Mouse (Mus musculus) kidney, postnatal 0 days (tissue): Measurements from ENCODE around the gene Lemd1. TPM values are rescaled to one million over a fixed set of nuclear protein-coding genes. Genes with fewer than 3 reads are reported as not detected.

ENCODE experiments used
- ATAC-seq: fragments of 200-750 bp; cut with Nextera tagmentation; replicated peaks from 2 replicates; pipeline ENCODE4 v1.8.0; 2017; ENCODE audit warnings: low read depth, moderate number of reproducible peaks, moderate TSS enrichment, moderate library complexity; ENCODE audit not compliant: low FRiP score
- DNase-seq: peaks from one replicate; pipeline ENCODE4 v3.0.0-alpha.2; 2016; ENCODE audit warnings: low spot score
- H3K27ac ChIP-seq: fragments of 300-500 bp; sonication (generic); 2 replicates; pipeline ENCODE4 v1.5.1; 2014; ENCODE audit warnings: mild to moderate bottlenecking
- H3K27me3 ChIP-seq: fragments of 300-500 bp; sonication (generic); 2 replicates; pipeline ENCODE4 v1.6.1; 2014; ENCODE audit warnings: low read length, mixed read lengths; ENCODE audit not compliant: insufficient read depth
- H3K36me3 ChIP-seq: fragments of 300-500 bp; sonication (generic); 2 replicates; pipeline ENCODE4 v1.6.1; 2014; ENCODE audit warnings: low read length, mixed read lengths; ENCODE audit not compliant: insufficient read depth
- H3K4me1 ChIP-seq: fragments of 300-500 bp; sonication (generic); replicated peaks from 2 replicates; pipeline ENCODE4 v1.6.1; 2014; ENCODE audit warnings: antibody characterized with exemption, low read length, mixed read lengths; ENCODE audit not compliant: insufficient read depth
- H3K4me2 ChIP-seq: fragments of 300-500 bp; sonication (generic); 2 replicates; pipeline ENCODE4 v1.6.1; 2014; ENCODE audit warnings: mild to moderate bottlenecking, low read length, moderate library complexity, mixed read lengths
- H3K4me3 ChIP-seq: fragments of 300-500 bp; sonication (generic); replicated peaks from 2 replicates; pipeline ENCODE4 v1.5.1; 2014; ENCODE audit warnings: low read depth, low read length
- H3K9ac ChIP-seq: fragments of 300-500 bp; sonication (generic); 2 replicates; pipeline ENCODE4 v1.6.1; 2014; ENCODE audit warnings: low read depth, low read length
- H3K9me3 ChIP-seq: fragments of 300-500 bp; sonication (generic); replicated peaks from 2 replicates; pipeline ENCODE4 v1.6.1; 2016; ENCODE audit warnings: low read length, inconsistent platforms, mixed read lengths
- CTCF ChIP-seq: IDR thresholded peaks from 2 replicates; pipeline ENCODE4 v1.5.1; 2016; ENCODE audit warnings: antibody characterized with exemption, low read depth, mild to moderate bottlenecking, moderate library complexity
- WGBS: fragments of 180-500 bp; shearing (Covaris S2); extraction: QIAGEN DNeasy Blood & Tissue Kit; methylation state at CpG from one replicate; pipeline ENCODE4 v1.1.7; 2014; 5-methylcytosine and 5-hydroxymethylcytosine counted together
- polyA plus RNA-seq: library from polyadenylated mRNA; unstranded; fragments of >200 nt; fragmentation: Nextera tagmentation; extraction: Ambion mirVana; gene quantifications from 2 replicates; pipeline ENCODE4 v1.2.1, GENCODE M21; 2015

Lemd1 gene
- polyA plus RNA-seq, result 0.37 and 0.80 TPM in 2 replicates

- peak within 1 kb of the TSS; percentile 98 for H3K4me2 ChIP-seq
- H3K9me3 ChIP-seq, result no peaks in the 10 kb centered on the region
- peaks cover 34% of the 10 kb centered on the region; the same call in 1 of the 2 replicates for H3K27me3 ChIP-seq
- H3K27ac ChIP-seq, result no peak within 1 kb of the TSS
- H3K4me1 ChIP-seq, result peaks cover 7% of the 10 kb centered on the region; the same call in 1 of the 2 replicates
- under 1% methylated on average over 34 of the region's 34 CpGs for WGBS
- H3K36me3 ChIP-seq, result no peaks in the 10 kb centered on the region
- peak within 1 kb of the TSS; percentile 52 for H3K4me3 ChIP-seq
- DNase-seq (peak; percentile 27), ATAC-seq (no peak)
- TF ChIP-seq CTCF, result no peak
- H3K9ac ChIP-seq, result peak within 1 kb of the TSS; percentile 50
These were observed at the start of gene Lemd1, which contains the start of gene AC124108.1 for GRCm38 (mm10) chr1:132191093-132191785. Gene Lemd1 (plus strand): TSS chr1:132191431. Gene AC124108.1 (plus strand): TSS chr1:132191457.

GRCm38 (mm10) chr1:132141753-132142152 lies 49.5 kb upstream of the Lemd1 start:
- H3K9ac ChIP-seq, result no peak overlapping the region
- ATAC-seq, result no peak
- peaks cover 15% of the 10 kb centered on the region; the same call in 1 of the 2 replicates for H3K4me1 ChIP-seq
- H3K36me3 ChIP-seq, result no peaks in the 10 kb centered on the region
- no peaks in the 10 kb centered on the region for H3K9me3 ChIP-seq
- DNase-seq, result no peak
- no peak overlapping the region for H3K4me2 ChIP-seq
- no peaks in the 10 kb centered on the region for H3K27me3 ChIP-seq
- WGBS, result 28% methylated on average over 13 of the region's 13 CpGs
- H3K27ac ChIP-seq, result no peak overlapping the region
- TF ChIP-seq CTCF, result no peak
- no peak overlapping the region for H3K4me3 ChIP-seq

- H3K4me1 ChIP-seq, result peaks cover 10% of the 10 kb centered on the region; the same call in 1 of the 2 replicates
- ATAC-seq, result no peak
- no peak overlapping the region for H3K9ac ChIP-seq
- no peaks in the 10 kb centered on the region for H3K36me3 ChIP-seq
- whole genome bisulfite sequencing, result 60% methylated on average over 5 of the region's 5 CpGs
- no peak overlapping the region for H3K4me2 ChIP-seq
- H3K27ac ChIP-seq, result no peak overlapping the region
- DNase-seq, result peak; percentile 36
- no peaks in the 10 kb centered on the region for H3K27me3 ChIP-seq
- no peak overlapping the region for H3K4me3 ChIP-seq
- no peak for TF ChIP-seq CTCF
- no peaks in the 10 kb centered on the region for H3K9me3 ChIP-seq
These were observed 48.2 kb upstream of the Lemd1 start for GRCm38 (mm10) chr1:132143079-132143478.

- no peaks in the 10 kb centered on the region for H3K27me3 ChIP-seq
- 0 out of 2 replicates have a peak, but pooled peaks cover 5% of the 10 kb centered on the region for H3K4me1 ChIP-seq
These were observed 47.5 kb upstream of the Lemd1 start for GRCm38 (mm10) chr1:132143730-132144129.

GRCm38 (mm10) chr1:132144223-132144622 lies 47.0 kb upstream of the Lemd1 start:
- Histone ChIP-seq H3K27ac (no peak overlapping the region), H3K27me3 (no peaks in the 10 kb centered on the region), H3K4me3 (no peak overlapping the region), H3K4me1 (0 out of 2 replicates have a peak, but pooled peaks cover 5% of the 10 kb centered on the region), H3K9me3 (no peaks in the 10 kb centered on the region), H3K36me3 (no peaks in the 10 kb centered on the region), H3K4me2 (no peak overlapping the region), H3K9ac (no peak overlapping the region)
- ATAC-seq, result no peak
- 42% methylated on average over 2 of the region's 2 CpGs for WGBS
- TF ChIP-seq CTCF, result no peak
- DNase-seq, result no peak

More at GRCm38 (mm10) chr1:132143730-132144129, 47.5 kb upstream of the Lemd1 start:
- WGBS, result 59% methylated on average over 4 of the region's 4 CpGs
- Histone ChIP-seq H3K4me2 (no peak overlapping the region), H3K36me3 (no peaks in the 10 kb centered on the region), H3K27ac (no peak overlapping the region), H3K9me3 (no peaks in the 10 kb centered on the region), H3K4me3 (no peak overlapping the region), H3K9ac (no peak overlapping the region)
- TF ChIP-seq CTCF, result no peak
- ATAC-seq (no peak), DNase-seq (no peak)

- Histone ChIP-seq H3K27ac (no peak overlapping the region), H3K36me3 (no peaks in the 10 kb centered on the region), H3K4me3 (no peak overlapping the region), H3K27me3 (no peaks in the 10 kb centered on the region), H3K4me1 (0 out of 2 replicates have a peak, but pooled peaks cover 4% of the 10 kb centered on the region), H3K4me2 (no peak overlapping the region), H3K9me3 (no peaks in the 10 kb centered on the region), H3K9ac (no peak overlapping the region)
- ATAC-seq, result no peak
- 81% methylated on average over 3 of the region's 3 CpGs for WGBS
- no peak for TF ChIP-seq CTCF
- no peak for DNase-seq
These were observed 46.4 kb upstream of the Lemd1 start for GRCm38 (mm10) chr1:132144837-132145236.
